Mouse (Mus musculus) liver, embryonic 14.5 days (tissue): ENCODE measurements around the gene Prss54.

Experiments
- CTCF ChIP-seq: IDR thresholded peaks from 2 replicates; pipeline ENCODE4 v1.5.1; 2016; ENCODE audit warnings: antibody characterized with exemption, low read depth, control low read depth
- EP300 ChIP-seq: IDR thresholded peaks from 2 replicates; pipeline ENCODE4 v1.6.1; 2016; ENCODE audit warnings: antibody characterized with exemption, low read depth

- TF ChIP-seq CTCF (no peak), EP300 (no peak)
These were observed 63.9 kb downstream of the Prss54 start for GRCm38 (mm10) chr8:95512257-95512656.
